Mouse (Mus musculus) megakaryocyte, embryonic 14.5 days (primary cell): ENCODE results near the gene Smox. TPM values are rescaled to one million over a fixed set of nuclear protein-coding genes. Genes with fewer than 3 reads are reported as not detected.
"Not testable (repeated sequence)": the region's sequence is repeated elsewhere in the genome, so short reads cannot be mapped to it uniquely, and the experiment has no call there.

Source experiments
- H3K27me3 ChIP-seq: replicated peaks from 2 replicates; pipeline ENCODE3; 2012; ENCODE audit warnings: inconsistent platforms
- H3K36me3 ChIP-seq: replicated peaks from 2 replicates; pipeline ENCODE3; 2012; ENCODE audit warnings: low read length, inconsistent platforms, mixed read lengths
- H3K4me1 ChIP-seq: 2 replicates; pipeline ENCODE4 v1.6.1; 2012; ENCODE audit warnings: inconsistent platforms
- H3K4me3 ChIP-seq: replicated peaks from 2 replicates; pipeline ENCODE3; 2012; ENCODE audit warnings: moderate library complexity, mild to moderate bottlenecking, inconsistent platforms
- H3K9me3 ChIP-seq: 2 replicates; pipeline ENCODE4 v1.6.1; 2012; ENCODE audit warnings: inconsistent platforms
- FLI1 ChIP-seq: IDR thresholded peaks from 2 replicates; pipeline ENCODE4 v1.6.1; 2012; ENCODE audit warnings: low read length, inconsistent platforms, mixed read lengths
- GATA1 ChIP-seq: IDR thresholded peaks from 3 replicates; pipeline ENCODE4 v1.6.1; 2012; ENCODE audit warnings: mixed read lengths, low read length, inconsistent platforms, borderline replicate concordance
- polyA plus RNA-seq: library from polyadenylated mRNA; stranded (reverse); fragments of >175 nt; gene quantifications from 2 replicates; pipeline ENCODE4 v1.2.3, GENCODE M21; 2012; ENCODE audit warnings: low replicate concordance; ENCODE audit not compliant: insufficient read depth

Smox gene
- polyA plus RNA-seq, 1 experiment, result 504 TPM

DNA sequence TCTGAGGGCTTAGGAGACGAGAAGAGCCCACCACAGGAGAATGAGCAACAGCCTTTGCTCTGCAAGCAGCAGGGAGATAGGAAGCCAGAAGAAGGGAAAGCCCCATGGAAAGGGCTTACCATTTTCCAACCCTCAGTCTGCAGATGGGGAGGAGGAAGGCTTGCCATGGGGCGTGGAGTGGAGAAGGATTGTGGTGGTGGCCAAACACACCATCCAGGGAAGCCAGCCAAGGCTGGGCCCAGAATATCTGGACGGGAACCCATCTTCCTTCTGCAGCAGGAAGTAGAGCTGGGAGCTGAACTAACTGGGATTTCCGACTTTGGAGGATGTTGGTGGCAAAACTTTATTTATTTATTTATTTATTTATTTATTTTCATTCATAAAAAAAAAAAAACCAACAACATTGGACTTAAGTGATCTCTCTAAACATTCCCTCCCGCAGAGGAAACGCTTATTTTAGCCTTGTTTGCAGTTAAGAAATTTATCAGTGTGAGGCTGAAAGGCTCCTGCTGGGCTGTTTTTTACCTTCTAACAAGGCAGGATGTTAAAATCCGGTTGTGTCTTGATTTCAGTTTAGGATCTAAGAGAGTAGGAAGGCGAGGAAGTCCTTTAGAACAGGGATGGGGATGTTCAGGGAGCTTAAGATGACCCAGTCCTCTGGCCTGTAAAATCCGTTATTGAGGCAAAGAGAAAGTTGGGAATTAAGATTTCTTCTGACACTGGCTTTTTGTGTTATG is 30.2 kb upstream of the Smox start:
- Histone ChIP-seq H3K4me1 (peaks cover 28% of the 10 kb centered on the region), H3K4me3 (no peak overlapping the region), H3K36me3 (peaks cover 3% of the 10 kb centered on the region), H3K27me3 (no peaks in the 10 kb centered on the region), H3K9me3 (peaks cover 7% of the 10 kb centered on the region)
- no peak for TF ChIP-seq GATA1
- no peak for TF ChIP-seq FLI1

DNA sequence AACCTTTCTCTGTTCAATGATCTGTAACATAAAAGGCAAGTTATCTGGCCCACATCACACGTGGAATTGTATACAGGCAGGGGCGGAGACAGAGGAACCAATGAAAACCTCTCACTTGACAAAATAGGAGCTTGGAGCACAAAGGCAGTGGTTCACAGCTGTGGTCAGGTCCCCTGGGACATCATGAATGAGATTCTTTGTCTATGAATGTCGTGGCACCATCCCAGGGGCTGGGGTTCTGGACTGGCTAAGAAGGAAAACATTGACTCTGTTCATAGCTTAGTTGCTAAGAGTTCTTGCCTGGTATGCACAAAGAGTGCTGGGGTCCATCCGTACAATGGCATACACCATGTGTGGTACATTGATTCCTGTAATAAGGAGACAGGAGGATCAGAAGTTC is 28.3 kb upstream of the Smox start:
- no peaks in the 10 kb centered on the region for H3K27me3 ChIP-seq
- peaks cover 40% of the 10 kb centered on the region for H3K4me1 ChIP-seq
- TF ChIP-seq GATA1 (no peak), FLI1 (no peak)
- peaks cover 7% of the 10 kb centered on the region for H3K9me3 ChIP-seq
- H3K36me3 ChIP-seq, result peaks cover 3% of the 10 kb centered on the region
- H3K4me3 ChIP-seq, result no peak overlapping the region

DNA sequence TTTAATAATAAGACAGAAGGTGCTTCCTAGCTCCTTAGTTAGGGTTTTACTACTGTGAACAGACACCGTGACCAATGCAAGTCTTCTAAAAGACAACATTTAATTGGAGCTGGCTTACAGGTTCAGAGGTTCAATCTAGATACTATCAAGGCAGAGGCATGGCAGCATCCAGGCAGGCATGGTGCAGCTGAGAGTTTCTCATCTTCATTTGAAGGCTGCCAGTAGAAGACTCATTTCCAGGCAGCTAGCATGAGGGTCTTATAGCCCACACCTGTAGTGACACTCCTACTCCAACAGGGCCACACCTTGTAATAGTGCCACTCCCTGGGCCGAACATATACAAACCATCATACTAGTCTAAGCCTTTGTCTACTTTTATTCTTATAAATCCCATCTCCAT is 27.1 kb upstream of the Smox start:
- Histone ChIP-seq H3K4me1 (peaks cover 42% of the 10 kb centered on the region), H3K9me3 (peaks cover 7% of the 10 kb centered on the region), H3K36me3 (peaks cover 3% of the 10 kb centered on the region), H3K4me3 (no peak overlapping the region), H3K27me3 (no peaks in the 10 kb centered on the region)
- no peak for TF ChIP-seq FLI1
- TF ChIP-seq GATA1, result no peak

DNA sequence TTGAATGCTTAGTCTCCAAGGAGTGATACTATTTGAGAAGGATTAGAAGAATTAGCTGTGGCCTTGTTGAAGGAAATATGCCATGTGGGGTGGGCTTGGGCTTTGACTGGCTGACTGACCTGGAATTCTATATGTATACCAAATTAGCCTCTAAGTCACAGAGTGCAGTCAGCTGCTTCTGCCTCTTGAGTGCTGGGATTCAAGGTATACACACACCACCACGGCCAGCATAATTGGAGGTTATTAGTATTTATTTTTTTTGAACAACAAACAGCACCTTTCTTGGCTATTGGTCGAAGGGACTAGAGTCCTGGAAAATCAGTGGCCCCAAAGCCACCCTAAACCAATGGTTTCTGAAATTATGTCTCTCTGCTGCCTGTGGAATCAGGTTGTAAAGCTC is 24.6 kb upstream of the Smox start:
- Histone ChIP-seq H3K27me3 (no peaks in the 10 kb centered on the region), H3K4me1 (peaks cover 48% of the 10 kb centered on the region)
- TF ChIP-seq GATA1 (no peak), FLI1 (no peak)

DNA sequence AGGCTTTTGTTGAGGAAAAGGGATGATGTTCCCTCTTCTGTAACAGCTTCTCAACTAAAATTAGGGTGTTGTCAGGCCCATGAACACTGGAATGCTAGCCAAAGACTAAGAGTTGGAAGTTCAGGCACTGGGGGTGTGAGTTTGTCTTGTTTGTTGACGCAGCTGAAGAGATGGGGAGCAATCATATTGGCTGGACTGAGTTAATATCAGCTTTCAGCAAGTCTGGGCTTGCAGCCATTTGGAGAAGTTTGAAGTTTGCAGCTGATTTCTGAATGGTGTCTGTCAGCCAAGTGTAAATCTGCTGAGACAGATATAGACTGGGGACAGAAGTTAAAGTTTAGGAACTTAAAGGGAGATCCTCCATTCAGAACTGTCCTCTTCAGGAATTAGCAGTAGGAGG is 21.4 kb upstream of the Smox start:
- Histone ChIP-seq H3K4me3 (no peak overlapping the region), H3K9me3 (peaks cover 3% of the 10 kb centered on the region; the same call in 1 of the 2 replicates), H3K36me3 (no peaks in the 10 kb centered on the region), H3K27me3 (no peaks in the 10 kb centered on the region), H3K4me1 (peaks cover 58% of the 10 kb centered on the region)
- TF ChIP-seq FLI1 (no peak), GATA1 (no peak)

More for the DNA sequence above, 24.6 kb upstream of the Smox start:
- Histone ChIP-seq H3K4me3 (no peak overlapping the region), H3K36me3 (peaks cover 3% of the 10 kb centered on the region), H3K9me3 (peaks cover 8% of the 10 kb centered on the region)

DNA sequence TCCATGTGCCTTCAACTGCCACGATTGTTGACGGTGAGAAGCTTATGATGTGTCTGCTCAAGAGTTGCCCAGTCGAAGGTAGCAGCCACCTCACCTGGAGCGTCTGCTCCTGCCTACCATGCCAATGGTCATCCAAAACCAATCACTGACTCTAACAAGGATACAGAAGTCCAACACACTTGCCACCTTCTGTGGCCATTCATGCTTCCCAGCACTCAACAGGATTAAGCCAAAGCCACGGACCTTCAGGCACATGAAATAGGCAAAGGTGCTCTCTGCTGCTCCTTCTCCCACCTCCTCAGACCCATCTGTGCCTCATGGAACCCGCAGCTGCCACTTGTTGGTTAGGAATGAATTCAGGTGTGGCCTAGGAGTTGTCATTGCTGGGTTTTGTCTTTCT is 17.5 kb upstream of the Smox start:
- H3K4me1 ChIP-seq, result peaks cover 49% of the 10 kb centered on the region
- H3K9me3 ChIP-seq, result peaks cover 5% of the 10 kb centered on the region
- TF ChIP-seq GATA1, result no peak
- no peaks in the 10 kb centered on the region for H3K36me3 ChIP-seq
- no peak overlapping the region for H3K4me3 ChIP-seq
- peaks cover 5% of the 10 kb centered on the region for H3K27me3 ChIP-seq

DNA sequence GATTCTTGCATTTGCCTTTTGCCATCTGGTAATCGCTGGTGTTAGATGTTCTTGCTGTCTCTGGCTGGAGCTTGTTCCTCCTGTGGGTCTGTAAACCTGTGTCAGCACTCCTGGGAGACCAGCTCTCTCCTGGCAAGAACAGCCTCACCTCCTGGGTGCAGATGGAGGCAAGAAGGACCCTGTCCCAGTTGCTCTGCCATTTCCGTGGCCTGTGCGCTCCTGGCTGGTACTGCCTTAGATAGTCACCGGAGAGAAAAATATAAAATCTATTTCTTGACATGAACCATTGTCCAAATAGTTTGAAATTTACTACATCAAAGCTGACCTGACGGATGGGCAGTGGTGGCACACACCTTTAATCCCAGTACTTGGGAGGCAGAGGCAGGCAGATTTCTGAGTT is 14.2 kb upstream of the Smox start:
- H3K27me3 ChIP-seq, H3K36me3 ChIP-seq, H3K9me3 ChIP-seq, H3K4me3 ChIP-seq: not testable (repeated sequence)
- H3K4me1 ChIP-seq, result peaks cover 41% of the 10 kb centered on the region

DNA sequence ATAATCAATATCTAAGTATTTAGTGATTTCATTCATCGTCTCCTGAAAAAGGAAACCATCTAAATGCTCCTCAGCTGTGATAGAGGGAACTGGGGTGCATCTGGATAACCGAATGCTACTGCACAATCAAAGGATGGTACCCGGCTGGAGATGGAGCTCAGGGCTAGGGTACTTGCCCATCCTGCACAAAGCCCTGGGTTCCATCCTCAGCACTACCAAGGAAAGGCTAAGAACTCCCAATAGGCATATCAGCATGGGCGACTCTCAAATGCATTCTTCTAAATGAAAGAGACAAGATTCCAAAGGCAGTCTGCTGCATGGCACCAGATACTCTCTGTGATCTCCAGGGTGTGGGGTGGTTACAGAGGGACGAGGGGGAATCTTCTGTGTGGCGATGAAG is 13.4 kb upstream of the Smox start:
- Histone ChIP-seq H3K36me3 (peaks cover 4% of the 10 kb centered on the region), H3K4me3 (no peak overlapping the region), H3K4me1 (peaks cover 37% of the 10 kb centered on the region), H3K9me3 (peaks cover 9% of the 10 kb centered on the region), H3K27me3 (peaks cover 5% of the 10 kb centered on the region)
- no peak for TF ChIP-seq FLI1
- TF ChIP-seq GATA1, result no peak

DNA sequence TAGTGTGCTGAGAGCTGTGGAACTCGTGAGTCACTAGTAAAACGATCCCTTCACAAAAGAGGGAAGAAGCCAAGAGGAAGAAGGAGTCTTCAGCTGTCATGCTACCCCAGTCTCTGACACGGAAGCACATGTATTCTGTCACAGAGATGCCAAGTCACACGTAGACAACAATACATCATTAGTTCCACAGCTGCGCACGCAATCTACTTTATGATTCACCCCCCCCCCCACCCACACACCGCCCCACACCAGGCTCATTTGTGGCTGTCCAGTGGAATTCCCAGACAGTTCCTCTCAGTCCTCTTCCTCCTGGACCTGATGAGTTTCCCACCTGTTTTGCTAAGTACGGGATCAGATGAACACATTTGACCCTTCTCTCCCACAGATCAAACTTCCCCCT is 12.9 kb upstream of the Smox start:
- TF ChIP-seq FLI1 (no peak), GATA1 (no peak)
- Histone ChIP-seq H3K9me3 (peaks cover 9% of the 10 kb centered on the region), H3K4me3 (no peak overlapping the region), H3K4me1 (peaks cover 35% of the 10 kb centered on the region), H3K27me3 (peaks cover 5% of the 10 kb centered on the region), H3K36me3 (peaks cover 4% of the 10 kb centered on the region)

DNA sequence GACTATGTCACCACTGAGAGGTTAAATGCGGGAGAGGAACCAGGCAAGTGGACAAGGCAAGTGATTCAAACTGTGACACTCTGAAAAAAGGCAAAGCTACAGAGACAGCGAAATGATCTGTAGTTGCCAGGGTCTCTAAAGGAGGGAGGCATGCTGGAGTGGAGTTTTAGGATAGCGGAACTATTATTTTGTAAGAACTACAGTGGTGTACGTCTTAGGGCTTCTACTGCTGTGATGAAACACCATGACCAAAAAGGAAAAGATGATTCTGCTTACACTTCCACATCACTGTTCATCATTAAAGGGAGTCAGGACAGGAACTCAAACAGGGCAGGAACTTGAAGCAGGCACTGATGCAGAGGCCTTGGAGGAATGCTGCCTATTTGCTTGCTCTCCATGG is 12.4 kb upstream of the Smox start:
- Histone ChIP-seq H3K4me3 (no peak overlapping the region), H3K4me1 (peaks cover 34% of the 10 kb centered on the region), H3K9me3 (peaks cover 9% of the 10 kb centered on the region), H3K36me3 (peaks cover 4% of the 10 kb centered on the region), H3K27me3 (peaks cover 5% of the 10 kb centered on the region)
- TF ChIP-seq GATA1 (no peak), FLI1 (no peak)

DNA sequence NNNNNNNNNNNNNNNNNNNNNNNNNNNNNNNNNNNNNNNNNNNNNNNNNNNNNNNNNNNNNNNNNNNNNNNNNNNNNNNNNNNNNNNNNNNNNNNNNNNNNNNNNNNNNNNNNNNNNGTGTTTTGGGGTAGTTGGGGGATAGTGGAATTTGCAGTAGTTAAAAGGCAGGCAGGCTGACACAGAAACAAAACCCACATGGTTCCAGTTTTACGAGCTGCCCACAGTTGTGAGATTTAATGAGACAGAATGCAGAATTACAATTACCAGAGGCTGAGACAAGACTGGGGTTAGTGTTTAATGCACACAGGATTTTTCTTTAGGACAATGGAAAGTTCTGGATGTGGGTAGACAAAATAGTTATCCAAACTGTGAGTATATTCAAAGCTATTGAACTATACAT is 9.6 kb upstream of the Smox start:
- H3K27me3 ChIP-seq, result peaks cover 11% of the 10 kb centered on the region
- H3K36me3 ChIP-seq, result peaks cover 10% of the 10 kb centered on the region
- no peak for TF ChIP-seq GATA1
- TF ChIP-seq FLI1, result no peak
- H3K9me3 ChIP-seq, result peaks cover 9% of the 10 kb centered on the region
- H3K4me3 ChIP-seq, result no peak overlapping the region
- peaks cover 36% of the 10 kb centered on the region for H3K4me1 ChIP-seq
